Mouse (Mus musculus) urinary bladder, postnatal 4 days (tissue): ENCODE data around the gene Nr2e3.
"Not testable (repeated sequence)": the region's sequence is repeated elsewhere in the genome, so short reads cannot be mapped to it uniquely, and the experiment has no call there.

Source experiments
- DNase-seq, 2 experiments: peaks; one replicate each; pipeline ENCODE4 v3.0.0; 2021 to 2022; ENCODE audit warnings: low spot score in 2 of 2

Gene Nr2e3

GRCm38 (mm10) chr9:59960559-59960958 is at the start of gene Nr2e3:
Gene Nr2e3, minus strand, starts transcription at chr9:59960659.
- no peak for DNase-seq

GRCm38 (mm10) chr9:60008936-60009335 is 48.5 kb upstream of the Nr2e3 start:
- no peak for DNase-seq

- no peak for DNase-seq
Observed at GRCm38 (mm10) chr9:60002323-60002722, 41.9 kb upstream of the Nr2e3 start.

- DNase-seq, result no peak
Observed at GRCm38 (mm10) chr9:60001444-60001843, 41.0 kb upstream of the Nr2e3 start.

GRCm38 (mm10) chr9:59997725-59998124 is 37.3 kb upstream of the Nr2e3 start:
- DNase-seq, result no peak

GRCm38 (mm10) chr9:59991407-59991806 is 30.9 kb upstream of the Nr2e3 start:
- no peak for DNase-seq

- no peak for DNase-seq
Observed at GRCm38 (mm10) chr9:59989864-59990263, 29.4 kb upstream of the Nr2e3 start.

- DNase-seq, result no peak
Observed at GRCm38 (mm10) chr9:59985900-59986572, 25.6 kb upstream of the Nr2e3 start.

- no peak for DNase-seq
Observed at GRCm38 (mm10) chr9:59981116-59981515, 20.7 kb upstream of the Nr2e3 start.

- no peak for DNase-seq
Observed at GRCm38 (mm10) chr9:59971263-59971662, 10.8 kb upstream of the Nr2e3 start.

- no peak for DNase-seq
Observed at GRCm38 (mm10) chr9:59969383-59969782, 8.9 kb upstream of the Nr2e3 start.

- no peak for DNase-seq
Observed at GRCm38 (mm10) chr9:59965046-59965445, 4.6 kb upstream of the Nr2e3 start.

GRCm38 (mm10) chr9:59964367-59964766 is 3.9 kb upstream of the Nr2e3 start:
- DNase-seq, result no peak

- DNase-seq, result no peak
Observed at GRCm38 (mm10) chr9:59961201-59961955, 919 bp upstream of the Nr2e3 start.

- DNase-seq, result peak; percentile 80 to 86
Observed at GRCm38 (mm10) chr9:59959276-59959675, 1.2 kb downstream of the Nr2e3 start.

- DNase-seq, result not testable (repeated sequence)
Observed at GRCm38 (mm10) chr9:59958115-59958514, 2.3 kb downstream of the Nr2e3 start.

GRCm38 (mm10) chr9:59956496-59956895 is 4.0 kb downstream of the Nr2e3 start:
- DNase-seq, result peak in 1 of 2 experiments; percentile 12

GRCm38 (mm10) chr9:59955692-59956091 is 4.8 kb downstream of the Nr2e3 start:
- no peak for DNase-seq

- DNase-seq, result no peak
Observed at GRCm38 (mm10) chr9:59955199-59955598, 5.3 kb downstream of the Nr2e3 start.

GRCm38 (mm10) chr9:59953556-59953955 is 6.9 kb downstream of the Nr2e3 start:
- DNase-seq, result peak; percentile 12 to 34

GRCm38 (mm10) chr9:59952515-59953070 is 7.9 kb downstream of the Nr2e3 start:
- peak; percentile 14 to 53 for DNase-seq

- peak; percentile 9 to 45 for DNase-seq
Observed at GRCm38 (mm10) chr9:59951943-59952342, 8.5 kb downstream of the Nr2e3 start.
